Mouse (Mus musculus) small intestine, adult 2 months (tissue): Measurements from ENCODE around the gene Bcl11a.

Experiments
- CTCF ChIP-seq: fragments of 200-500 bp; IDR thresholded peaks from 2 replicates; pipeline ENCODE4 v1.5.1; 2012; ENCODE audit warnings: low read depth, mild to moderate bottlenecking, control low read depth, inconsistent platforms, low read length, moderate library complexity, mixed read lengths; ENCODE audit not compliant: insufficient replicate concordance, insufficient read length; ENCODE audit errors: extremely low read depth
- POLR2A ChIP-seq: fragments of 200-500 bp; IDR thresholded peaks from 2 replicates; pipeline ENCODE4 v1.6.1; 2012; ENCODE audit warnings: low read depth, mild to moderate bottlenecking, control low read depth, inconsistent platforms, low read length, moderate library complexity

DNA sequence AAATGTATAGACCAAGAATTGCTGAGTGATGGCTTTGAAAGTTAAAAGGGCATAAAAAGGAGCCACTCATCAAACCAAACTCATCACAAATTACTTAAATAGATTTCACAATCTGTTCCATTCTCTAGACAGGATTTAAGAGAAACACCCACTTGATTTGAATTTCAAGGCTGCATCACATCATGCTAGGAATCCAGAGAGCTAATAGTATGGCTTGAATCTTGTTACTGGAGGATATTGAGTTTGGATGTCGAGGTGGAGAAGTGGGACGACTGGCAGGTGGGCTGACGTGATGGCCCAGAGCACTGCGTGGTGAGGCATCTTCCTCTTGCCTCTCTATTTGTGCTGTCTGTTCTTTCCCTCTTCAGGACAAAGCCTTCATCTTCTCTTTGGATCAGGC is 99.6 kb downstream of the Bcl11a start:
- TF ChIP-seq CTCF = no peak
- TF ChIP-seq POLR2A = no peak
